Mouse (Mus musculus): ENCODE data around the gene Fezf2.

Fezf2 gene

GRCm38 (mm10) chr14:12342458-12343131 lies 5.4 kb downstream of the Fezf2 start:
- DNase-seq (ENCODE audit: low spot score) = peak; percentile 63

- DNase-seq (ENCODE audit: low spot score) = peak; percentile 54
These were observed 6.1 kb downstream of the Fezf2 start for GRCm38 (mm10) chr14:12341789-12342457.

GRCm38 (mm10) chr14:12341075-12341788 lies 6.8 kb downstream of the Fezf2 start:
- peak; percentile 65 for DNase-seq (ENCODE audit: low spot score)

- DNase-seq (ENCODE audit: low spot score) = peak; percentile 41
These were observed 7.5 kb downstream of the Fezf2 start for GRCm38 (mm10) chr14:12340238-12341074.

- peak; percentile 38 for DNase-seq (ENCODE audit: low spot score)
These were observed 9.0 kb downstream of the Fezf2 start for GRCm38 (mm10) chr14:12338811-12339565.

- DNase-seq (ENCODE audit: low spot score) = peak; percentile 66
These were observed 9.8 kb downstream of the Fezf2 start for GRCm38 (mm10) chr14:12337998-12338809.

- no peak for DNase-seq (ENCODE audit: low spot score)
These were observed 10.5 kb downstream of the Fezf2 start for GRCm38 (mm10) chr14:12337421-12337997.

- DNase-seq (ENCODE audit: low spot score) = no peak
These were observed 13.1 kb downstream of the Fezf2 start for GRCm38 (mm10) chr14:12334925-12335324.

- no peak for DNase-seq (ENCODE audit: low spot score)
These were observed 14.4 kb downstream of the Fezf2 start for GRCm38 (mm10) chr14:12333622-12334021.

- no peak for DNase-seq (ENCODE audit: low spot score)
These were observed 44.9 kb downstream of the Fezf2 start for GRCm38 (mm10) chr14:12303106-12303505.

- DNase-seq (ENCODE audit: low spot score) = peak; percentile 26
These were observed 47.3 kb downstream of the Fezf2 start for GRCm38 (mm10) chr14:12300677-12301076.

GRCm38 (mm10) chr14:12300275-12300674 lies 47.7 kb downstream of the Fezf2 start:
- DNase-seq (ENCODE audit: low spot score) = peak; percentile 2

GRCm38 (mm10) chr14:12299654-12300053 lies 48.3 kb downstream of the Fezf2 start:
- peak; percentile 41 for DNase-seq (ENCODE audit: low spot score)

GRCm38 (mm10) chr14:12299171-12299570 lies 48.8 kb downstream of the Fezf2 start:
- DNase-seq (ENCODE audit: low spot score) = no peak

GRCm38 (mm10) chr14:12296391-12296790 lies 51.6 kb downstream of the Fezf2 start:
- no peak for DNase-seq (ENCODE audit: low spot score)
